Mouse (Mus musculus) left cerebral cortex, adult 2 months (tissue): ENCODE data around the gene Cyb5r4. TPM values are rescaled to one million over a fixed set of nuclear protein-coding genes. Genes with fewer than 3 reads are reported as not detected.
A peak's percentile ranks its signal among the peaks of the same experiment; 100 is the strongest.
"Not testable (repeated sequence)": the region's sequence is repeated elsewhere in the genome, so short reads cannot be mapped to it uniquely, and the experiment has no call there.

ENCODE experiments used
- DNase-seq, 2 experiments: peaks; one replicate each; pipeline ENCODE4 v3.0.0; 2021 to 2022; ENCODE audit warnings: low spot score in 2 of 2, mixed read lengths in 1 of 2; ENCODE audit errors: extremely low spot score in 1 of 2
- H3K27ac ChIP-seq: fragments of 200-600 bp; 2 replicates; pipeline ENCODE4 v1.8.1; 2022
- H3K4me3 ChIP-seq: fragments of 200-600 bp; 2 replicates; pipeline ENCODE4 v1.8.1; 2022
- CTCF ChIP-seq: fragments of 200-600 bp; IDR thresholded peaks from 2 replicates; pipeline ENCODE4 v1.8.1; 2022; ENCODE audit warnings: antibody characterized with exemption, mild to moderate bottlenecking, moderate library complexity
- intact Hi-C: fragments of 180-260 bp; cut with DNase I; formaldehyde crosslinking; loops from one replicate; pipeline ENCODE4 v1.15.1; 2025
- total RNA-seq, 2 experiments: library from RNA; stranded (reverse); gene quantifications; 2 replicates each; pipeline ENCODE4 v1.2.3; 2021

Gene Cyb5r4
- total RNA-seq, 2 experiments from 2014 or later = 38.6 to 38.7 TPM

GRCm38 (mm10) chr9:87032196-87032595 lies 10.4 kb downstream of the Cyb5r4 start:
- Histone ChIP-seq H3K4me3 (no peak overlapping the region), H3K27ac (no peak overlapping the region)
- DNase-seq = no peak
- intact Hi-C loops = no loop called here
- no peak for TF ChIP-seq CTCF

- no peak for TF ChIP-seq CTCF
- H3K4me3 ChIP-seq = no peak overlapping the region
- DNase-seq = no peak
These were observed 13.2 kb downstream of the Cyb5r4 start for GRCm38 (mm10) chr9:87034831-87035580.

GRCm38 (mm10) chr9:87049425-87049824 lies 27.6 kb downstream of the Cyb5r4 start:
- Histone ChIP-seq H3K4me3 (no peak overlapping the region), H3K27ac (no peak overlapping the region)
- DNase-seq = no peak
- intact Hi-C loops = no loop called here
- TF ChIP-seq CTCF = no peak

More at GRCm38 (mm10) chr9:87034831-87035580, 13.2 kb downstream of the Cyb5r4 start:
- intact Hi-C loops = no loop called here
- H3K27ac ChIP-seq = no peak overlapping the region

GRCm38 (mm10) chr9:87055547-87056235 lies 33.9 kb downstream of the Cyb5r4 start:
- no peak overlapping the region for H3K4me3 ChIP-seq
- no peak for DNase-seq
- no peak for TF ChIP-seq CTCF
- H3K27ac ChIP-seq = no peak overlapping the region
- intact Hi-C loops = no loop called here

GRCm38 (mm10) chr9:87062337-87062736 lies 40.5 kb downstream of the Cyb5r4 start:
- Histone ChIP-seq H3K4me3 (no peak overlapping the region), H3K27ac (no peak overlapping the region)
- intact Hi-C loops = no loop called here
- no peak for TF ChIP-seq CTCF
- DNase-seq = no peak

- no peak for DNase-seq
- Histone ChIP-seq H3K27ac (no peak overlapping the region), H3K4me3 (no peak overlapping the region)
- TF ChIP-seq CTCF = no peak
- intact Hi-C loops = no loop called here
These were observed 46.3 kb downstream of the Cyb5r4 start for GRCm38 (mm10) chr9:87068160-87068559.

- H3K4me3 ChIP-seq, DNase-seq, H3K27ac ChIP-seq, intact Hi-C loops: not testable (repeated sequence)
These were observed 49.8 kb downstream of the Cyb5r4 start for GRCm38 (mm10) chr9:87071566-87071965.

GRCm38 (mm10) chr9:87077919-87078318 lies 56.1 kb downstream of the Cyb5r4 start:
- no peak overlapping the region for H3K27ac ChIP-seq
- DNase-seq = no peak
- intact Hi-C loops = no loop called here
- TF ChIP-seq CTCF = no peak
- H3K4me3 ChIP-seq = no peak overlapping the region

- DNase-seq = no peak
- TF ChIP-seq CTCF = no peak
- Histone ChIP-seq H3K27ac (no peak overlapping the region), H3K4me3 (no peak overlapping the region)
- intact Hi-C loops = no loop called here
These were observed 57.7 kb downstream of the Cyb5r4 start for GRCm38 (mm10) chr9:87079511-87079910.

- TF ChIP-seq CTCF = no peak
- Histone ChIP-seq H3K4me3 (no peak overlapping the region), H3K27ac (no peak overlapping the region)
- DNase-seq = no peak
- intact Hi-C loops = no loop called here
These were observed 65.2 kb downstream of the Cyb5r4 start for GRCm38 (mm10) chr9:87086991-87087390.

- Histone ChIP-seq H3K27ac (no peak overlapping the region), H3K4me3 (no peak overlapping the region)
- intact Hi-C loops = loop anchor here (5.0 to 10.0 kb wide), 2 partner anchors 117 to 149 kb away; no protein-coding TSS in a partner anchor
- DNase-seq = peak; percentile 36 to 42
- TF ChIP-seq CTCF = peak; percentile 72
These were observed 76.2 kb downstream of the Cyb5r4 start for GRCm38 (mm10) chr9:87097989-87098388.

GRCm38 (mm10) chr9:87115019-87115418 lies 93.2 kb downstream of the Cyb5r4 start:
- no peak for TF ChIP-seq CTCF
- intact Hi-C loops = no loop called here

More at GRCm38 (mm10) chr9:87115019-87115418, 93.2 kb downstream of the Cyb5r4 start:
- H3K27ac ChIP-seq = peak overlapping the region; percentile 72
- no peak for DNase-seq
- H3K4me3 ChIP-seq = no peak overlapping the region
